Mouse (Mus musculus) kidney, embryonic 15.5 days (tissue): ENCODE results near the gene Nwd2. TPM values are rescaled to one million over a fixed set of nuclear protein-coding genes. Genes with fewer than 3 reads are reported as not detected.
A peak's percentile ranks its signal among the peaks of the same experiment; 100 is the strongest.

Source experiments
- ATAC-seq: fragments of 200-750 bp; cut with Nextera tagmentation; replicated peaks from 2 replicates; pipeline ENCODE4 v1.8.0; 2017; ENCODE audit warnings: moderate TSS enrichment; ENCODE audit not compliant: low FRiP score
- H3K27ac ChIP-seq: fragments of 300-500 bp; sonication (generic); 2 replicates; pipeline ENCODE4 v1.5.1; 2015; ENCODE audit warnings: mild to moderate bottlenecking, inconsistent platforms
- H3K27me3 ChIP-seq: fragments of 300-500 bp; sonication (generic); 2 replicates; pipeline ENCODE4 v1.6.1; 2015; ENCODE audit warnings: inconsistent platforms
- H3K36me3 ChIP-seq: fragments of 300-500 bp; sonication (generic); 2 replicates; pipeline ENCODE4 v1.6.1; 2015; ENCODE audit warnings: inconsistent platforms
- H3K4me1 ChIP-seq: fragments of 300-500 bp; sonication (generic); 2 replicates; pipeline ENCODE4 v1.6.1; 2015; ENCODE audit warnings: inconsistent platforms
- H3K4me2 ChIP-seq: fragments of 300-500 bp; sonication (generic); 2 replicates; pipeline ENCODE4 v1.6.1; 2015; ENCODE audit warnings: moderate library complexity, mild to moderate bottlenecking, inconsistent platforms
- H3K4me3 ChIP-seq: fragments of 300-500 bp; sonication (generic); replicated peaks from 2 replicates; pipeline ENCODE4 v1.5.1; 2015; ENCODE audit warnings: mild to moderate bottlenecking, inconsistent platforms
- H3K9ac ChIP-seq: fragments of 300-500 bp; sonication (generic); 2 replicates; pipeline ENCODE4 v1.6.1; 2015; ENCODE audit warnings: mild to moderate bottlenecking, inconsistent platforms
- H3K9me3 ChIP-seq: fragments of 300-500 bp; sonication (generic); replicated peaks from 2 replicates; pipeline ENCODE4 v1.6.1; 2016; ENCODE audit warnings: inconsistent platforms
- WGBS: fragments of 180-500 bp; shearing (Covaris S2); methylation state at CpG from one replicate; pipeline ENCODE4 v1.1.7; 2015; ENCODE audit warnings: mixed read lengths; 5-methylcytosine and 5-hydroxymethylcytosine counted together
- polyA plus RNA-seq: library from polyadenylated mRNA; unstranded; fragments of >200 nt; fragmentation: Nextera tagmentation; extraction: Ambion mirVana; gene quantifications from 2 replicates; pipeline ENCODE4 v1.2.1, GENCODE M21; 2015

The Nwd2 gene
- polyA plus RNA-seq = 0.23 and 0.49 TPM in 2 replicates

DNA sequence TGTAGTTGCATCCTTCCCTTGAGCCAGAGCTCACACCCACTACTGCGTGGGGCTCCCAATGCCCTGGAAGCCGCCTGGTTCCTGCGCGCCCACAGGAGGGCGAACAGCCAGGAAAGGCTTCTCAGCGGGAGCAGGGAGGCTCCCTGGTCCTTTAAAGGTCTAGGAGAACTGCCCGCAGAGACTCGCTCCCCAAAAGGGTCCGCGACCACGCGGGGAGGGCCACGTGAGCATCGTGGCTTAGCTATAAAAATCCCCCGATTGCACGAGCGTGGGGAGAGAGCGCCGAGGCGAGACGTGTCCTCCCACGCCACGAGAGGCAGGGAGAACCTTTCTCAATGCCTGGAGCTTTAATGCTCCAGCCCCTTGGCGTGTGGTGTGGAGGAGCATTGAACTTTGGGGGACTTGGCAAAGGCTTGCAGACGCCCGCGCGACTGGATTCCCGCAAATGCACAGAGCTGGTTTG, at the start of gene Nwd2:
Nwd2 (plus strand) TSS at position 33 of the 463 bp plus-strand sequence.
- Histone ChIP-seq H3K4me1 (peaks cover 18% of the 10 kb centered on the region), H3K4me2 (peak within 1 kb of the TSS; percentile 98), H3K27me3 (peaks cover 54% of the 10 kb centered on the region), H3K9ac (peak within 1 kb of the TSS; percentile 39), H3K27ac (no peak within 1 kb of the TSS), H3K9me3 (no peaks in the 10 kb centered on the region), H3K36me3 (no peaks in the 10 kb centered on the region), H3K4me3 (peak within 1 kb of the TSS; percentile 55)
- peak; percentile 69 for ATAC-seq
- WGBS = 1% methylated on average over 29 of the region's 29 CpGs

DNA sequence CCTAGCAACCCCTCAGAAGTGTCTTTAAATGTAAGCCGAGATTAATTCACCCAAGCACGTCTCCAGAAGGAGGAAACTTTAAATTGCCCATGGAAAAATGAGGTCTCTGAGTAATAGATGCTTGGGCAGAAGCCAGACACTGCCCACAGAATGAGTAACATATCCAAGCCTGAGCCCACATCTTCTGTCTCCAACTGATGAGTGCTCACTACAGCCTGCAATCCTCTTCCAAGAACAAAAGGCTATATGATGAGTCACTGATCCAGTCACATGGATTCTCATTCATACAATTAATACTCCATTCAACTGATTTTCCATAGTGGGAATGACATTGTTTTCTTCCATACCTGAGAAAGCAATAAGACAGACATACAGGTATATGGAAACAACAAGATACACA, 41.5 kb upstream of the Nwd2 start:
- H3K9me3 ChIP-seq = no peaks in the 10 kb centered on the region
- H3K4me1 ChIP-seq = no peaks in the 10 kb centered on the region
- 64% methylated on average over 2 of the region's 2 CpGs for WGBS
- no peaks in the 10 kb centered on the region for H3K27me3 ChIP-seq
- ATAC-seq = no peak
- no peaks in the 10 kb centered on the region for H3K36me3 ChIP-seq
- H3K27ac ChIP-seq = no peak overlapping the region
- no peak overlapping the region for H3K4me2 ChIP-seq
- H3K4me3 ChIP-seq = no peak overlapping the region
- H3K9ac ChIP-seq = no peak overlapping the region

- WGBS = 71% methylated on average over 3 of the region's 3 CpGs
- Histone ChIP-seq H3K36me3 (no peaks in the 10 kb centered on the region), H3K9ac (no peak overlapping the region), H3K4me1 (no peaks in the 10 kb centered on the region), H3K27me3 (no peaks in the 10 kb centered on the region), H3K9me3 (no peaks in the 10 kb centered on the region), H3K4me2 (no peak overlapping the region), H3K27ac (no peak overlapping the region), H3K4me3 (no peak overlapping the region)
- no peak for ATAC-seq
These were observed 31.9 kb upstream of the Nwd2 start for GRCm38 (mm10) chr5:63616792-63617668.

- no peaks in the 10 kb centered on the region for H3K27me3 ChIP-seq
- 58% methylated on average over 3 of the region's 3 CpGs for WGBS
- no peaks in the 10 kb centered on the region for H3K9me3 ChIP-seq
- no peak overlapping the region for H3K4me2 ChIP-seq
- no peak overlapping the region for H3K4me3 ChIP-seq
- H3K36me3 ChIP-seq = no peaks in the 10 kb centered on the region
- no peaks in the 10 kb centered on the region for H3K4me1 ChIP-seq
- ATAC-seq = no peak
- no peak overlapping the region for H3K27ac ChIP-seq
- no peak overlapping the region for H3K9ac ChIP-seq
These were observed 24.8 kb upstream of the Nwd2 start for GRCm38 (mm10) chr5:63624123-63624522.

GRCm38 (mm10) chr5:63627832-63628530, 20.9 kb upstream of the Nwd2 start:
- no peak overlapping the region for H3K9ac ChIP-seq
- H3K4me3 ChIP-seq = no peak overlapping the region
- WGBS = 91% methylated on average over 1 of the region's 1 CpGs
- no peaks in the 10 kb centered on the region for H3K9me3 ChIP-seq
- H3K36me3 ChIP-seq = no peaks in the 10 kb centered on the region
- no peaks in the 10 kb centered on the region for H3K4me1 ChIP-seq
- no peaks in the 10 kb centered on the region for H3K27me3 ChIP-seq
- H3K27ac ChIP-seq = no peak overlapping the region
- no peak for ATAC-seq
- no peak overlapping the region for H3K4me2 ChIP-seq

GRCm38 (mm10) chr5:63628531-63628871, 20.4 kb upstream of the Nwd2 start:
- H3K36me3 ChIP-seq = no peaks in the 10 kb centered on the region
- 54% methylated on average over 3 of the region's 3 CpGs for WGBS
- ATAC-seq = no peak

GRCm38 (mm10) chr5:63634636-63635035, 14.3 kb upstream of the Nwd2 start:
- WGBS = 62% methylated on average over 2 of the region's 2 CpGs
- Histone ChIP-seq H3K9ac (no peak overlapping the region), H3K4me1 (no peaks in the 10 kb centered on the region), H3K27me3 (no peaks in the 10 kb centered on the region), H3K9me3 (no peaks in the 10 kb centered on the region), H3K4me3 (no peak overlapping the region), H3K4me2 (no peak overlapping the region), H3K36me3 (no peaks in the 10 kb centered on the region), H3K27ac (no peak overlapping the region)
- no peak for ATAC-seq

More at GRCm38 (mm10) chr5:63628531-63628871, 20.4 kb upstream of the Nwd2 start:
- Histone ChIP-seq H3K27me3 (no peaks in the 10 kb centered on the region), H3K9me3 (no peaks in the 10 kb centered on the region), H3K4me1 (no peaks in the 10 kb centered on the region), H3K9ac (no peak overlapping the region), H3K27ac (no peak overlapping the region), H3K4me2 (no peak overlapping the region), H3K4me3 (no peak overlapping the region)

DNA sequence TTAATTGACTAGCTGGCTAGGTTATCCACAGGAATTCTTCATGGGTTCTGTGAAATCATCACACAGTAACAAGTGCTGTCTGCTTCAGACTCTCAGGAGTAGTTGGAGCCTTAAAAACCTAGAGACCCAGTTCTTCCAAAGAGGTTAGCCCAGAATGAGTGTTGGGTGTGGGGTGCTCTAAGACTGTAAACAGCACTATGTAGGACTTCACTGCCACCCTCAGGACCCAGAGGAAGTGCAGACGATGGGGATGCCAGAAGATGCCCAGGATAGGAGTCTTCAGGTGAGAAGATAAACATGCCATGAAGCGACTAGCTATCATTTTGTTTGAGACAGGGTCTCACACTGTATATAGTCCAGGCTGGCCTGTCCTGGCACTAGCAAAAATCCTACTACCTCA, 715 bp upstream of the Nwd2 start:
- ATAC-seq = no peak
- H3K4me3 ChIP-seq = no peak overlapping the region
- peaks cover 54% of the 10 kb centered on the region for H3K27me3 ChIP-seq
- H3K9me3 ChIP-seq = no peaks in the 10 kb centered on the region
- H3K4me2 ChIP-seq = no peak overlapping the region
- no peaks in the 10 kb centered on the region for H3K36me3 ChIP-seq
- no peak overlapping the region for H3K27ac ChIP-seq
- H3K4me1 ChIP-seq = peaks cover 18% of the 10 kb centered on the region
- H3K9ac ChIP-seq = no peak overlapping the region
- 37% methylated on average over 2 of the region's 2 CpGs for WGBS

DNA sequence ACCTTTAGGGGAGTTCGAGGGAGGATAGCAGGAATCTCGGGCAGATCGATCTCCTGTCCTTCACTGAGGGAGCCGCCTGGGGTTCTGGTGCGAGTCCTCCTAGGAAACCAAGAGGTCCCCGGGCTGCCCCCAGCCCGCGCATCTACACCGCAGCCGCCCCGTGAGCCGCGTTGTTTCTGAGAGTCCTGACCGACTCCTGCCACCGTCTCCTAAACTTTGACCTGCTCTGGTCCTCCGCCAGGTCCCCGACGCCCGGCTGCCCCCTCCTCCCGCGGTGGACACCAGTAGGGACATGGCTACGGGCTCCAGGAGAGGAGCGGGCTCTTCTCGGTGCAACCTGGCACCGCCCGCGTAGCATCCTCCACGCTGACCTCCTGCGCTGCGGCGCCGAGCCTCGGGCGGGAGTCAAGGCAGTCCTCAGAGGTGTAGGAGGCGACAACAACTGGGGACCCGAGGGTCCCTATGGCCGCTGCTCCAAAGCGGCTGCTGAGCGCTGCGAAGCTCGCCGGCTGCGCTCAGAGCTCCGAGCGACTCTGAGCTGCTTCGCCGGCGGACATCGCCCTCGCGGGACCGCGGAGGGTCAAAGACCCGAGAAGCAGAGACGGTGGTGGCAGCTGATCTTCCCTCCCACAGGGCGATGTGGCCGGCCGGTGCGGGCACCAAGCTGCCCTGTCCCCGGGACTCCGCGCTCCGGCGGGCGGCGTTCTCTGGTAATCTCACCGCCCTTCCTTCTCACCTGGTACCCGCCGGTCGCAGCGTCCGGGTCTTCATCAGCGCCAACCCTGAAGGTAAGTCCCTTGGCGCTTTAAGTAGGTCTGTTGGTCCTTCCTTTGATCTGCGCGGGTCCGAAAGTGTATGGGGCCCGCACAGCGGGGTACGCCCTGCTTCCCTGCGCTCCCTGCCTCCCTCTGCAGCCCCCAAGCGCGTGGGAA, 897 bp downstream of the Nwd2 start:
- Histone ChIP-seq H3K9me3 (no peaks in the 10 kb centered on the region), H3K4me3 (peak overlapping the region; percentile 55), H3K27ac (no peak overlapping the region), H3K4me1 (peaks cover 18% of the 10 kb centered on the region), H3K9ac (peak overlapping the region; percentile 39), H3K36me3 (no peaks in the 10 kb centered on the region), H3K4me2 (peak overlapping the region; percentile 98), H3K27me3 (peaks cover 54% of the 10 kb centered on the region)
- ATAC-seq = peak; percentile 59
- WGBS = under 1% methylated on average over 83 of the region's 83 CpGs

- H3K27me3 ChIP-seq = peaks cover 54% of the 10 kb centered on the region
- no peaks in the 10 kb centered on the region for H3K9me3 ChIP-seq
- H3K4me2 ChIP-seq = no peak overlapping the region
- H3K4me1 ChIP-seq = peaks cover 18% of the 10 kb centered on the region
- H3K36me3 ChIP-seq = no peaks in the 10 kb centered on the region
- H3K4me3 ChIP-seq = no peak overlapping the region
- no peak for ATAC-seq
- no peak overlapping the region for H3K9ac ChIP-seq
- no peak overlapping the region for H3K27ac ChIP-seq
These were observed 2.9 kb downstream of the Nwd2 start for GRCm38 (mm10) chr5:63651813-63652212.

DNA sequence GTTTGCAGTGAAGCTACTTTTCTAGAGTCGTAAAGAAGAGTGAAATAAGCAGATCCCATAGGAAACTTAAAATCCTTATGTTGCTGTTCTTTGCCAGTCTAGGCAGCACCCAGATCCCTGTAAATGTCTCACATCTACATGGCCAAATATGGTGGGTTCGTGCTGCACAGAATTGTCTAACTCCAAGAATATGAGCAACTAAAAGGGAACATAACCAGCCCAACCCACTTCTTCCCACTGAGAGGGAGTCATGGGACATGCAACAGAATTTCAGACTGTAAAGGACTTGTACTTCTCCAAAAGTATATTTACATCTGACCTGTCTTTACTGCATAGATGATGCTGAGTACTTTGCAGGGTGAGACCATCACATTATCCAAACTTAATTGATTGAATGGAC, 3.8 kb downstream of the Nwd2 start:
- Histone ChIP-seq H3K27me3 (peaks cover 50% of the 10 kb centered on the region), H3K4me3 (no peak overlapping the region), H3K9ac (no peak overlapping the region), H3K27ac (no peak overlapping the region), H3K4me2 (no peak overlapping the region), H3K36me3 (no peaks in the 10 kb centered on the region), H3K4me1 (peaks cover 18% of the 10 kb centered on the region), H3K9me3 (no peaks in the 10 kb centered on the region)
- 86% methylated on average over 2 of the region's 2 CpGs for WGBS
- no peak for ATAC-seq
